8 mouse cellular contexts compared by ENCODE assay signal in genomic region chr12:85647346-85647745, GRCm38 (mm10). TPM values are rescaled to one million over a fixed set of nuclear protein-coding genes. Genes with fewer than 3 reads are reported as not detected.
DNase-seq lines count a peak whose midpoint lies in the region; ATAC-seq lines count a peak whose summit lies in the region.

No protein-coding gene starts in this region.

- no peaks in the 10 kb centered on the region for H3K9me3 ChIP-seq in forebrain, embryonic 11.5 days (ENCODE audit: control insufficient read depth, low read length)

- no peak overlapping the region for H3K27ac ChIP-seq in forebrain, embryonic 11.5 days (ENCODE audit: low read depth, low read length)

- no peak overlapping the region for H3K9ac ChIP-seq in forebrain, embryonic 11.5 days (ENCODE audit: low read length)

- DNase-seq in cerebellum, postnatal 10 days, result peak; percentile 57 to 61
- DNase-seq in cerebellum, adult 9-11 months, result no peak
- peak; percentile 20 for DNase-seq in retina, postnatal 1 day
- no peak for DNase-seq in retina, embryonic 14.5 days (ENCODE audit: low spot score)
- DNase-seq in kidney, postnatal 25 days, result peak; percentile 51 to 63
- peak; percentile 74 for DNase-seq in thymus, postnatal 14 days
- DNase-seq in forebrain, embryonic 11.5 days (ENCODE audit: low spot score), result no peak
- no peak for DNase-seq in urinary bladder, postnatal 25 days (ENCODE audit: low spot score)

- H3K4me3 ChIP-seq in forebrain, embryonic 11.5 days (ENCODE audit: low read depth, low read length), result no peak overlapping the region

- WGBS in forebrain, embryonic 11.5 days, result 52% methylated on average over 10 of the region's 10 CpGs

- no peak overlapping the region for H3K4me2 ChIP-seq in forebrain, embryonic 11.5 days (ENCODE audit: low read depth, low read length, severe bottlenecking)

- H3K36me3 ChIP-seq in forebrain, embryonic 11.5 days (ENCODE audit: control insufficient read depth, insufficient read depth, low read length), result no peaks in the 10 kb centered on the region

- H3K4me1 ChIP-seq in forebrain, embryonic 11.5 days (replicated peaks; ENCODE audit: control insufficient read depth, insufficient read depth, low read length), result no peaks in the 10 kb centered on the region

- H3K27me3 ChIP-seq in forebrain, embryonic 11.5 days (ENCODE audit: control insufficient read depth, insufficient read depth, low read length), result no peaks in the 10 kb centered on the region

- no peak for ATAC-seq in forebrain, embryonic 11.5 days (replicated peaks; ENCODE audit: low FRiP score)

RNA-seq across cellular contexts. Expression of gene Batf, which starts 39.1 kb away (rescaled TPM):
- polyA plus RNA-seq in forebrain, embryonic 11.5 days (2014; fragmentation: Nextera tagmentation; extraction: Ambion mirVana), result 1.3 and 1.5 TPM in 2 replicates

RNA-seq across cellular contexts. Expression of gene Jdp2, which starts 48.5 kb away (rescaled TPM):
- 0.31 TPM in 2 replicates for polyA plus RNA-seq in forebrain, embryonic 11.5 days (2014; fragmentation: Nextera tagmentation; extraction: Ambion mirVana)

Comparison
In these comparisons a context has a peak if more than half of its experiments do, and no peak if none do; other contexts are left out.
1. DNase-seq: peak in cerebellum, postnatal 10 days (2 of 2), retina, postnatal 1 day (single experiment), kidney, postnatal 25 days (2 of 2) and thymus, postnatal 14 days (single experiment); none in cerebellum, adult 9-11 months (single experiment), retina, embryonic 14.5 days (single experiment), forebrain, embryonic 11.5 days (single experiment) and urinary bladder, postnatal 25 days (single experiment).